Mouse (Mus musculus) G1E (cell line): ENCODE data around the gene Rap1gap2. TPM values are rescaled to one million over a fixed set of nuclear protein-coding genes. Genes with fewer than 3 reads are reported as not detected.
"Not testable (repeated sequence)": the region's sequence is repeated elsewhere in the genome, so short reads cannot be mapped to it uniquely, and the experiment has no call there.

ENCODE experiments used
- ATAC-seq: 2 replicates; pipeline ENCODE4 v1.8.0; 2016; ENCODE audit warnings: mild to moderate bottlenecking; ENCODE audit not compliant: insufficient number of reproducible peaks, poor library complexity, low FRiP score, severe bottlenecking; ENCODE audit errors: extremely low read depth
- DNase-seq: peaks from one replicate; pipeline ENCODE4 v3.0.0; 2012; ENCODE audit warnings: low spot score
- H3K27me3 ChIP-seq: 2 replicates; pipeline ENCODE4 v1.6.1; 2012; ENCODE audit warnings: mild to moderate bottlenecking, low read length, inconsistent platforms; ENCODE audit not compliant: insufficient read depth
- H3K36me3 ChIP-seq: replicated peaks from 2 replicates; pipeline ENCODE3; 2012; ENCODE audit warnings: mild to moderate bottlenecking, inconsistent platforms
- H3K4me1 ChIP-seq: 2 replicates; pipeline ENCODE4 v1.6.1; 2012; ENCODE audit warnings: low read depth, low read length, inconsistent platforms, mixed read lengths; ENCODE audit not compliant: insufficient read depth
- H3K4me3 ChIP-seq: 2 replicates; pipeline ENCODE4 v1.5.1; 2012; ENCODE audit warnings: low read depth, mild to moderate bottlenecking, inconsistent platforms, low read length, moderate library complexity, mixed read lengths
- H3K9me3 ChIP-seq: replicated peaks from 2 replicates; pipeline ENCODE4 v1.6.1; 2012; ENCODE audit warnings: inconsistent platforms
- CTCF ChIP-seq: IDR thresholded peaks from 2 replicates; pipeline ENCODE4 v1.5.1; 2012; ENCODE audit warnings: low read depth, low read length, inconsistent platforms, mixed read lengths
- GATA1 ChIP-seq: IDR thresholded peaks from 2 replicates; pipeline ENCODE4 v1.6.1; 2012; ENCODE audit warnings: borderline replicate concordance, low read length, inconsistent platforms, mixed read lengths
- GATA2 ChIP-seq: IDR thresholded peaks from 2 replicates; pipeline ENCODE4 v1.6.1; 2012; ENCODE audit warnings: low read depth, low read length, inconsistent platforms, borderline replicate concordance
- POLR2AphosphoS5 ChIP-seq: IDR thresholded peaks from 2 replicates; pipeline ENCODE4 v1.6.1; 2012; ENCODE audit warnings: low read depth, low read length, inconsistent platforms; ENCODE audit not compliant: insufficient replicate concordance
- TAL1 ChIP-seq: conservative IDR thresholded peaks from 2 replicates; pipeline ENCODE4 v1.6.1; 2012; ENCODE audit warnings: low read depth, low read length, inconsistent platforms, mixed read lengths
- polyA plus RNA-seq: library from polyadenylated mRNA; stranded (reverse); fragments of >175 nt; gene quantifications from 2 replicates; pipeline ENCODE4 v1.2.3, GENCODE M21; 2012
- total RNA-seq, 2 experiments: library from RNA; stranded (forward) in 1 of 2; stranded (reverse) in 1 of 2; fragments of 200-1000 nt in 1 of 2; fragments of >200 nt in 1 of 2; fragmentation: Nextera tagmentation in 1 of 2; gene quantifications; 2 replicates each; pipeline ENCODE4 v1.2.3; 2014 to 2017

Rap1gap2 gene
- total and polyA plus RNA-seq, 3 experiments, result 8.7 to 11.7 (median 9.4) TPM

DNA sequence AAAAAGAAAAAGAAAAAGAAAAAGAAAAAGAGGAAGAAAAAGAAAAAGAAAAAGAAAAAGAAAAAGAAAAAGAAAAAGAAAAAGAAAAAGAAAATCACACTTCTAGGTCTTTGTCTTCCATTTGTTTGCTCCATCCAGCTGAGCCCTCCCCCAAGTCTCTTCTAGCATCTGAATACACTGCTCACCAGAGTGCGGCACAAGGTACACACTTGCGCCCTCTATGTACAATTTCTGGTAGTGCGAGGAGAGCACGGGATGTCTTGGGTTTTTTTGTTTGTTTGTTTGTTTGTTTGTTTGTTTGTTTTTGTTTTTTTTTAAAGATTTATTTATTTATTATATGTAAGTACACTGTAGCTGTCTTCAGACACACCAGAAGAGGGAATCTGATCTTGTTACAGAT lies 29.4 kb downstream of the Rap1gap2 start:
- H3K4me3 ChIP-seq, H3K9me3 ChIP-seq, ATAC-seq, H3K36me3 ChIP-seq, H3K27me3 ChIP-seq: not testable (repeated sequence)
- H3K4me1 ChIP-seq, result peaks cover 57% of the 10 kb centered on the region
- DNase-seq, result peak; percentile 38
- TF ChIP-seq CTCF, result 0 out of 2 replicates have a peak, but pooled peaks have one; percentile 12

DNA sequence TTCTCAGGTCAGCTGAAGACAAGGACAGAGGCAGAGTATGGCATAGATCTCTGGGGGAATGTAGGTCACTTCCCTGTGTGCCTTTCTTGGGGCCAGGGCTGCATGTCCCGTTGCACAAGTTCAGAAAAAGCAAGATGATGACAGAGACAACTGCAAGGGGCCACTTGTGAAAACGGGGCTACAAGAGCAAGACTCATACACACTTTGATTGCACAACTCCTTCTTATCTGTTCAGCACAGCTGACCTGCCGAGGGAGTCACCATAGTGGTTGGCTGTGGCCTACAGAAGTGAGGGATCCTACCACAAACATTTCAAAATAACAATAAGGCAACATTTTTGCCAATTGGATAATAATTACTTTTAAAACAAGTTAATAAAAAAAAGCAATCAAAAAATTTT lies 33.6 kb downstream of the Rap1gap2 start:
- TF ChIP-seq CTCF, result no peak
- TF ChIP-seq TAL1, result peak; percentile 95
- Histone ChIP-seq H3K4me3 (peak overlapping the region; percentile 55; the same call in 1 of the 2 replicates), H3K9me3 (0 out of 2 replicates have a peak, but pooled peaks cover 2% of the 10 kb centered on the region), H3K4me1 (peaks cover 67% of the 10 kb centered on the region), H3K27me3 (no peaks in the 10 kb centered on the region), H3K36me3 (no peaks in the 10 kb centered on the region)
- ATAC-seq (peak; percentile 66), DNase-seq (peak; percentile 65)

DNA sequence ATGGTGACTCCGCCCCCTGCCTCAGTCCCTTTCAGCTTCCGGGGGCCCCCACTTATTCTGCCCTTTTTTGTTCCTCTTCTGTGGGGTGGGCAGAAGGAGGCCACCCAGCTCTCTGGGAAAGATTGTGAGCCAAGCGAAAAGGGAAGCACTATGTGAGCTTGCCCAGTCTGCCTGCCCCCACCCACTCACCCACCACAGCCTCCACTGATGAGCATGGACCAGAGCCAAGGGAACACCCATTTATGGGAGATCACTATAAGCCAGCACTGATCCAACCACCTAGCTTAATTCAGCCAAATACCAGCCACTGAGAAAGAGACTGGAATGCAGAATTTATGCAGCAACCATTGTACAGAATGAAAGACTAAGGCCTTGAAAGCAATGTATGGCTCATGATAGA lies 34.8 kb downstream of the Rap1gap2 start:
- peak; percentile 73 for DNase-seq
- Histone ChIP-seq H3K9me3 (0 out of 2 replicates have a peak, but pooled peaks cover 2% of the 10 kb centered on the region), H3K4me3 (peak overlapping the region; percentile 54; the same call in 1 of the 2 replicates), H3K27me3 (no peaks in the 10 kb centered on the region), H3K4me1 (peaks cover 76% of the 10 kb centered on the region), H3K36me3 (no peaks in the 10 kb centered on the region)
- peak; percentile 28; the same call in 1 of the 2 replicates for ATAC-seq
- no peak for TF ChIP-seq GATA2
- no peak for TF ChIP-seq POLR2AphosphoS5
- no peak for TF ChIP-seq TAL1
- no peak for TF ChIP-seq CTCF
- TF ChIP-seq GATA1, result no peak

DNA sequence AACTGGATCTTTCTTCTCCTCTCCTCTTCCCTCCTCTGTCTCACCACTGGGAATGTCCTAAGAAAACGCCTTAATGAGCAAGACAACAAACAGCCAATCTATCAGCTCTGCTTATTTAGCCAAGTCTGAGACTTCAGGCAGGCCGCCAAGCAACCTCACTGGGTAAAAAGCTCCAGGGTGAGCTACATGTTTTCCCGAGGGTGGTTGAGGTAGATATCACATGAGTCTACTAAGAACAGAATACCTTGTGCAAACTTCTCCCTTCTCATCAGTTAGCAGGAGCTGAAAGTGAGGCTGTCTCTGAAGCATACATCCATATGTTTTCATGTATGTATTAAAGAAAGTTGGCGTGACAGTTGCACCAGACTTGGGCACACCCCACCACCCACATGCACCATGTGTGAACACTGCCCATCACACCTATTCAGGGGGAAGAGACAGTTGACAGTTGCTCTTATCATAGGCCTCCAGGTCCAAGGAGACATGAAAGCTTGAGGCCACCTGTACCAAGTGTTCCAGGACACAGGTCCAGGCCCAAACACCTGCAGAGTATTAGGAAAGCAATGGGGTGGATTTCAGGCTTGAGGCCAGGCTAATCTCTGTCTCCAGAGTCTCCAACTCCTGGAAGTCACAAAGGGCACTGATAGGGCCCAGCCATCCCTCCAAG lies 35.8 kb downstream of the Rap1gap2 start:
- DNase-seq (no peak), ATAC-seq (no peak)
- Histone ChIP-seq H3K36me3 (peaks cover 3% of the 10 kb centered on the region), H3K4me1 (peaks cover 80% of the 10 kb centered on the region), H3K4me3 (no peak overlapping the region; the same call in 1 of the 2 replicates), H3K27me3 (no peaks in the 10 kb centered on the region), H3K9me3 (no peaks in the 10 kb centered on the region)
- peak; percentile 79 for TF ChIP-seq TAL1
- no peak for TF ChIP-seq CTCF

DNA sequence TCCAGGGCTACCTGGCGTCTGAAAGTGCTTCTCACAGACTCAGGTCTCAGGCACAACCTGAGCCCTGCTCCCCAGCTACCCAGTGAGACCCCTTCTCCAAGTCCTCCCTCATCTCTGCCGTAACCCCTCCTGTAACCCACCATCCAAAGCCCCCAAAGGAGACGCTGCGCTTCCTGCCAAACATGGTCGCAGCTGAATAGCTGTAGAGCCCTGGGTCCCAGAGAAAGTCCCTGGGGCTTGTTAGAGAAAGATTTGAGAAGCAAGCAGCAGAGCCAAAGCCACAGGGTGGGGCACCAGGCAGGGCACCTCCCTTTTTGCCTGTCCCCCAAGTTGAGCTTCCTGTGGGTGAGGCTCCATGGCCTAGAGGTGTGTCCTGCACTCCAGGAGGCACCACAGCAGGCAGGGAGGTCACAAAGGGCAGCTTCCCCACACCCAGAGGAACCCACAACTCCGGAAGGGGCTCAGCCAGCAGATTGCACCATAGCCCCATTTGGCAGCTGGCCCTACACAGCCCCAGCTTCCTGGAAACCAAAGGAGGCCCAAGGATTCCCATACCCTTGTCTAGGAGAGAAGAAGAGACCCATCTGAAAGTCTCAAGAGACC lies 38.2 kb downstream of the Rap1gap2 start:
- H3K9me3 ChIP-seq, result no peaks in the 10 kb centered on the region
- ATAC-seq (peak; percentile 70), DNase-seq (peak; percentile 77)
- TF ChIP-seq GATA1, result no peak
- no peak for TF ChIP-seq GATA2
- TF ChIP-seq POLR2AphosphoS5, result no peak
- no peak for TF ChIP-seq CTCF
- TF ChIP-seq TAL1, result no peak
- H3K27me3 ChIP-seq, result no peaks in the 10 kb centered on the region
- peaks cover 89% of the 10 kb centered on the region for H3K4me1 ChIP-seq
- peaks cover 22% of the 10 kb centered on the region for H3K36me3 ChIP-seq
- peak overlapping the region; percentile 68 for H3K4me3 ChIP-seq

DNA sequence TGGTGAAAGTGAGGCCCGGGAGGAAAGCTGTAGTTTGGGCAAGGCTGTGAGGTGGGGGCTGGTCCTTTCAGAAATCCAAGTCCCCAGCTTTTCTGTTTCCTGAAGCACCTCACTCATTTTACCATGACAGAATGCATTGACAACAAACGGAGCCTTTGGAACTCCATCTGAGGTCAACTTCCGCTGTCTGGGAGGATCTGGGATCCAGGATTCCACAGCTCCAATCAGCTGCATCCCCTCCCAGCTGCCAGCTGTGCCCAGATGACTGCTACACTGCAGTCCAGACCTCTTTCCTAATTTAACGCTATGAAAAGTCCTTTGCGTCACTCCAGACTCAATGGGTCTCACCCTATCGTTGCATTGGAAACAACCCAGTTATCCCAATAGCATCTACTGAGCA lies 41.0 kb downstream of the Rap1gap2 start:
- Histone ChIP-seq H3K4me3 (no peak overlapping the region), H3K36me3 (peaks cover 45% of the 10 kb centered on the region), H3K4me1 (peaks cover 74% of the 10 kb centered on the region), H3K27me3 (no peaks in the 10 kb centered on the region), H3K9me3 (no peaks in the 10 kb centered on the region)
- no peak for ATAC-seq
- no peak for TF ChIP-seq POLR2AphosphoS5
- no peak for DNase-seq

DNA sequence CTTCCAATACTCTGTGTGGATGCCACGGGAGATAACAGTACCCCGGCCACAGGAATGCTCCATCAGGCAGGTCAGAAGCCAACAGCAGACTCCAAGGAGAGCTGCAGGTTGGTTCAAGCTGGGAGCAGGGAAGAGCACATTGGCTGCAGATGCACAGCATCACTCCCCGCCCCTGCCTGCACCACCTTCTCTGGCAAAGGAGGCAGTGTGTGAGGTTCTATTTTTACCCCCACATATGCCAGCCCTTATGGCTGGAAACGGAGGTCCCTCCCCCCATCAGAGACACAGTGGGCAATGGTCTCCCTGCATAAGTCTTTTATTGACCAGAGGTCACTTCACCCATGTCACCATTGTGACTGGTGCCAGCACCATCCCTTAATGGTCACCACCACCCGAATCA lies 42.3 kb downstream of the Rap1gap2 start:
- Histone ChIP-seq H3K4me1 (peaks cover 61% of the 10 kb centered on the region), H3K9me3 (no peaks in the 10 kb centered on the region), H3K27me3 (no peaks in the 10 kb centered on the region), H3K36me3 (peaks cover 47% of the 10 kb centered on the region), H3K4me3 (no peak overlapping the region; the same call in 1 of the 2 replicates)
- ATAC-seq (no peak), DNase-seq (no peak)
- TF ChIP-seq POLR2AphosphoS5 (no peak), TAL1 (no peak), GATA2 (no peak), CTCF (no peak), GATA1 (no peak)
